Mouse (Mus musculus): Measurements from ENCODE around the gene Pip4k2a.

- no peak for TF ChIP-seq GATA1 (IDR thresholded peaks at IDR 0.05; ENCODE audit: borderline replicate concordance, low read length)
- TF ChIP-seq CTCF (IDR thresholded peaks at IDR 0.05; ENCODE audit: low read depth, low read length) = no peak
- no peak for TF ChIP-seq TAL1 (conservative IDR thresholded peaks at IDR 0.05; ENCODE audit: low read depth, low read length)
- no peak for TF ChIP-seq GATA2 (IDR thresholded peaks at IDR 0.05; ENCODE audit: borderline replicate concordance, low read depth, low read length)
- TF ChIP-seq POLR2AphosphoS5 (IDR thresholded peaks at IDR 0.05; ENCODE audit: insufficient replicate concordance, low read depth, low read length) = no peak
These were observed 38.4 kb downstream of the Pip4k2a start for GRCm38 (mm10) chr2:18959558-18959957.

Measured in G1E (cell line).